Mouse (Mus musculus) heart, postnatal 10 days (tissue): ENCODE data around the gene Trmt44. TPM values are rescaled to one million over a fixed set of nuclear protein-coding genes. Genes with fewer than 3 reads are reported as not detected.

Experiments used
- DNase-seq, 2 experiments: peaks; one replicate each; pipeline ENCODE4 v3.0.0; 2021
- intact Hi-C: fragments of 180-260 bp; cut with DNase I; formaldehyde crosslinking; loops from one replicate; pipeline ENCODE4 v1.15.1; 2025
- total RNA-seq, 2 experiments: library from RNA; stranded (reverse); gene quantifications; 2 replicates each; pipeline ENCODE4 v1.2.3; 2021

The Trmt44 gene
- total RNA-seq = 1 to 10 TPM; 3.4 TPM

GRCm38 (mm10) chr5:35574653-35575599, at the start of gene Trmt44:
TSS of gene Trmt44 (minus strand) at chr5:35575070.
- DNase-seq = peak; percentile 96 to 97
- intact Hi-C loops = no loop called here

- intact Hi-C loops = no loop called here
These were observed 49.0 kb upstream of the Trmt44 start for GRCm38 (mm10) chr5:35623831-35624230.

DNA sequence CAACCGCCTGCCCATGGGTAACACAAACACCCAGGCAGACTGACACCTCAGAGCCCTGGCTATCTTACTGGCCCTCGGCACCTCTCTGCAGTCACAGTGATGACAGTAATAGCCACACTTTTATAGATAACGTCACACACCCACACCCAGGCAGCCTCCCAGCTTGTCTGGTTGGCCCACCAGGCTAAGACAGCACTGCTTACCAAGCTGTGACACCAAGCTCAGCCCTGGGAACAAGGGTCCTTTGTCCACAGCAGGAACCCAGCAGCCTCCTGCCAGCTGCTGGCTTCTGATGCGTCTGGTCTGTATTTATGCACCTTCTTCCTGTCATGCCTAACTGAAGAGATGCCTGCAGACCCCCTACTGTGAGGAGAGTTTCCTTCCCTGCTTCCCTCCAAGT, 46.2 kb upstream of the Trmt44 start:
- intact Hi-C loops = no loop called here
- no peak for DNase-seq

More at GRCm38 (mm10) chr5:35623831-35624230, 49.0 kb upstream of the Trmt44 start:
- no peak for DNase-seq

GRCm38 (mm10) chr5:35616943-35617342, 42.1 kb upstream of the Trmt44 start:
- DNase-seq = no peak
- intact Hi-C loops = no loop called here

- no peak for DNase-seq
- intact Hi-C loops = no loop called here
These were observed 37.9 kb upstream of the Trmt44 start for GRCm38 (mm10) chr5:35612722-35613121.

- intact Hi-C loops = no loop called here
- no peak for DNase-seq
These were observed 37.0 kb upstream of the Trmt44 start for GRCm38 (mm10) chr5:35611900-35612299.

- intact Hi-C loops = no loop called here
- no peak for DNase-seq
These were observed 36.3 kb upstream of the Trmt44 start for GRCm38 (mm10) chr5:35611170-35611569.

DNA sequence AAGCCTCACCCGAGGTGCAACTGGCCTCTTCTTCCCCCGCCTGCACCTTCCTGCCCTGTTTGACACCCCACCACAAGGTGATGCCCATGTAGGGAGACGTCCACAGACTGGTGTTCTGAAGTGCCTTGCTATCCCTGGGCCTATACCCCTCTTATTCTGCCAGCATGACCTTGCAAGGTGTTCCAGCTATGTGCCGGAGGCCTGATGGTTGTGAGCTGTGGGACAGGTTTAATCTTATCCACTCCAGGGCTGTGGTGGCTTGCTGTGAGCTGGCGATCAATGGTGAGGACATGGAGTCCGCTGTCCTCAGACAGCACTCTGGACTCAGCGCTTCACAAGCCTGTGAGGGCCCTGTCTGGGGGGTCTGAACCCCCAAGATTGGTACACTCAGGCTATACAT, 35.5 kb upstream of the Trmt44 start:
- intact Hi-C loops = no loop called here
- no peak for DNase-seq

- no peak for DNase-seq
- intact Hi-C loops = no loop called here
These were observed 35.1 kb upstream of the Trmt44 start for GRCm38 (mm10) chr5:35609971-35610370.

- DNase-seq = peak; percentile 81 to 84
- intact Hi-C loops = no loop called here
These were observed 34.5 kb upstream of the Trmt44 start for GRCm38 (mm10) chr5:35609381-35609780.

DNA sequence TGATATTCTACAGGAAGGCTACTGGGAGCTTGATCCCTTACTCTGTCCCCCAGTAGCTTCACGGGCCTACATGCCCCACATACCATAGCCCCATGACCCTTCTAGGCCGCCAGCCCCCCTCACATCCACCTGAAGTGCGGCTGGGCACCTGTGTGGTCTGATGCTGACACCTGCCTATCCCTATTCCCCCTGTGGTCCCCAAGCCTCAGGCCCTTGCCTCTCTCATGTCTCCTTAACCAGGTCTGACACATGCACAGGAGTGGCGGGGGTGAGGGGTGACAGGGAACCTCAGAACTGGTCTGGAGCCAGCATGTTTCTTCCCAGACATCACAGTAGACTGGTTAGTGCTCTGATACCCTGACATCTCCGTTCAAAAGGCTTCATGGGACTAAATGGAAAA, 33.7 kb upstream of the Trmt44 start:
- intact Hi-C loops = no loop called here
- DNase-seq = no peak

GRCm38 (mm10) chr5:35607784-35608183, 32.9 kb upstream of the Trmt44 start:
- intact Hi-C loops = no loop called here
- peak; percentile 62 to 70 for DNase-seq

DNA sequence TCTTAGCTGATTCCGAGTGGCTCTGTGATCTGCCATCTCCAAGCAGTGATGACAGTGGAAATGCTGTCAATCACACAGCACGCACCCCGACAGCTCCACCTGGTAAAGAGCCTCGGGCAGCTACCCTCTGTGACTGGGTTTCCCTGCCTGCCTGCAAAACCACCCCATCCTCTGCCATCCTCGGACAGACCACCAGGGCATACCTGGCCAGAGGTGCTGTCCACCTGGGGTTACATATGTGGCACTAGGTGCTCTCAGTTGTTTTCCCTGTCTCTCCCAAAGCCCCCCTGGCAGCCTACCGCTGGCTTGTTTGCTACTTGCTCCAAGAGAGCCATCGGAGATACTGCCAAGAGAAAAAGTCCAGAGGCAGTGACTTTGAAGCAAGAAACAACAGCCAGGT, 31.9 kb upstream of the Trmt44 start:
- intact Hi-C loops = no loop called here

GRCm38 (mm10) chr5:35605355-35605754, 30.5 kb upstream of the Trmt44 start:
- intact Hi-C loops = no loop called here
- DNase-seq = no peak

More for the DNA sequence above, 31.9 kb upstream of the Trmt44 start:
- DNase-seq = no peak

DNA sequence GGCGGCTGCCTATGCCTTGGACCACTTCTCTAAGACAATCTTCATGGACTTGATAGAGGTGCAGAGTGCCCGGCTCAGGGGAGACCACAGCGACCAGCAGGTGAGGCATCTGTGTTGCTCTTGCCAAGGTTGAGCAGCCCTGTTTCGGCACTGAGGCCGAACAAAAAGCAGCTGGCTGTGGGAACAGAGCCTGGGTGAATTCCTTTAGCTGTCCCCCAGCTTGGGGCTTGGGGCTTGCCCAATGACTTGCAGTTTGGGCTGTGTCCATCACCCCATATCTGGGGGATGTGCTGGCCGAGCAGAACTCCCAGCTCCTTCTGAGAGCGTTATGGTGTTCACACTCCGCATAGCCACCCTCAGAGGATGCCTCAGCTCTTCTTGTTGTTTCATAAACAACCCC, 26.7 kb upstream of the Trmt44 start:
- intact Hi-C loops = no loop called here
- peak; percentile 53 to 57 for DNase-seq

DNA sequence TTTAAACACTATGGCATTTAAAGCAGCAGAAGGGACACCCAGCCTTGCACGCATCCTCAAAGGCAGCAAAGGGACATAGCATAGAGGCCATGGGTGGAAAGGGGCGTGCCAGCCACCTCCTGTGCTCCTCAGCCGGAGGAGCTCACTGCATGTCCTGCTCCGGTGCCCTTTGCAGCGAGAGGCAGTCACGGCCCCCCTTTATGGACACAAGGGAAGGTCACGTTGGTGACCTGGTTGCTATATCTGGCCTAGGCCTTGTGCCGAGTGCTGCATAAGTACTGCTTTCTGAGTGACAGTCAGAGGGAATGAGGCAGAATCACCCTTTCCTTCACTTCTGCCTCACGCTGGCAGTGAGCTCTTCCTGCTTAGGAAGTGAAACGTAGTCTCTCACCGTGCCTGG, 25.4 kb upstream of the Trmt44 start:
- intact Hi-C loops = no loop called here
- peak in 1 of 2 experiments; percentile 46 for DNase-seq

GRCm38 (mm10) chr5:35596169-35597160, 21.6 kb upstream of the Trmt44 start:
- no peak for DNase-seq
- intact Hi-C loops = loop anchor here (1.0 kb wide), 1 partner anchor 262 kb away; no protein-coding TSS in a partner anchor

DNA sequence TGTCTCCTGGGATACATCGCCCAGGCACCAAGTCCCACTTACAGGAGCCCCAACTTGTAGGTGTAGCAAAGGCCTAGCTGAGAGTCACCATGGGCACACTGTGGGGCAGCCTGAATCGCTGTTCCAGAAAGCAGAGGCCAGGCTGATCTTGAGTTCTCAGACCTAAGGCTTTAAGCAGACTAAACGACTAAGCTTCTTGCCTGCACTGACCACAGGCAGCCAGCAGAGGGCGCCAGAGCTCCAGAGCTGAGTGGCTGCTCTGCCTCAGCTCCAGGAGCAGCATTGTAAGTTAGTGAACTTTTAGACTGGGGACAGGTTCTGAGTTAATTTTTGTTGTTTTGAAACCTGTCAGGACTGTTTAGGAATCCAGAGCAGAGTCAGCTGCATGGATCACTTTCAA, 20.8 kb upstream of the Trmt44 start:
- peak; percentile 77 to 85 for DNase-seq
- intact Hi-C loops = loop anchor here (1.0 kb wide), 4 partner anchors 86 to 263 kb away; no protein-coding TSS in a partner anchor

GRCm38 (mm10) chr5:35594768-35595167, 19.9 kb upstream of the Trmt44 start:
- no peak for DNase-seq
- intact Hi-C loops = loop anchor here (1.0 kb wide), 3 partner anchors 87 to 161 kb away; no protein-coding TSS in a partner anchor

DNA sequence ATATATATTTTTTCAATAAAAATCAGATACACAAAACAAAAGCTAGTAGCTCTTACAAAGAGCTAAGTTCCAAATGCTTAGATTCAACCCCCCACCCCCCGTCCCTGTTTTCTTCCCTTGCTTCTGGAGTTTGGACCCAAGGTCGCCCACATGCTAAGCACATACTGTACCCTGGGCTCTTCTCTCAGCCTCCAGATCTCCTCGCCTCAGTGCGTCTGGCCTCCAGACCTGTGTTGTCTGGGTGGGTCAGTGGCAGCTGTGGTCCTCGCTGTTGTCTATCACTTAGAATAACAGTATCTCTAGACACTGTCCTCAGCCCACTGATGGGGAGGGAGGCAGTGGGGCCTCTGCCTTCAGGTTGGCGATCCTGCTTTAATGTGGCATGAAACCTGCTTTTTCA, 18.4 kb upstream of the Trmt44 start:
- no peak for DNase-seq
- intact Hi-C loops = no loop called here

DNA sequence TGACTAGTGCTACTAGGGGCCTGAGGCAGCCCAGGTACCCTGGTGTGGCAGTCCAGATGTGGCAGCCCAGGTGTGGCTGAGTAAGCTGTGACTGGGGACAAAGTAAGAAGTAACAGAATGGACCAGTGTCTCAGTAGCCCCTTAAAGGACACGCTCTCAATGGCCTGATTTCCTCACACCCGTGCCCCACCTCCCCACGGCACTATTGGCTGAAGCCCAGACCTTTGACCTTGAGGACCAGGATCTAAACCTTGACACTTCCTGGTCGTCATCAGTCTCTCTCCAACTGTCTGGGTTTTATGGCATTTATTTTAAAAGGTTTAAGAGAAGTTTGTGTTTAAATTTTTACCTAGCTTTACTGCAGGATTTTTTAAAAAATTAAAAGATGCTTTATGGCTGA, 18.0 kb upstream of the Trmt44 start:
- intact Hi-C loops = no loop called here
- DNase-seq = no peak
